Comparison of ENCODE assay signal across 21 mouse cellular contexts in genomic region chr8:118683386-118683785, GRCm38 (mm10).
A peak's percentile ranks its signal among the peaks of the same experiment; 100 is the strongest.
DNase-seq lines count a peak whose midpoint lies in the region; ATAC-seq and TF ChIP-seq lines count a peak whose summit lies in the region.
"Had no signal": no experiment of that assay in that cellular context is flagged by ENCODE, and none has a peak within 500 bp of the region (broad histone marks: within the 10 kb centered on the region; RNA-seq: fewer than 3 reads in every experiment).

No protein-coding gene starts in this region.

- H3K9me3 ChIP-seq in hindbrain, postnatal 0 days (ENCODE audit: low read length) = no peaks in the 10 kb centered on the region
- H3K9me3 ChIP-seq in hindbrain, embryonic 10.5 days = no peaks in the 10 kb centered on the region
- H3K9me3 ChIP-seq in forebrain, embryonic 16.5 days (ENCODE audit: control insufficient read depth, low read length) = no peaks in the 10 kb centered on the region
- H3K9me3 ChIP-seq: embryonic facial prominence, embryonic 15.5 days; heart, embryonic 10.5 days; hindbrain, embryonic 13.5 days; intestine, embryonic 15.5 days had no signal

- H3K9ac ChIP-seq in hindbrain, postnatal 0 days (replicated peaks; ENCODE audit: low read length) = no peak overlapping the region
- H3K9ac ChIP-seq in forebrain, embryonic 16.5 days (replicated peaks; ENCODE audit: low read depth, low read length) = no peak overlapping the region
- H3K9ac ChIP-seq: embryonic facial prominence, embryonic 15.5 days; hindbrain, embryonic 13.5 days; intestine, embryonic 15.5 days had no signal

- H3K4me1 ChIP-seq in hindbrain, postnatal 0 days (ENCODE audit: insufficient read depth, low read length) = no peaks in the 10 kb centered on the region
- H3K4me1 ChIP-seq in hindbrain, embryonic 10.5 days (replicated peaks) = no peaks in the 10 kb centered on the region
- H3K4me1 ChIP-seq in forebrain, embryonic 16.5 days (replicated peaks; ENCODE audit: control insufficient read depth, insufficient read depth, low read length) = peaks cover 8% of the 10 kb centered on the region
- H3K4me1 ChIP-seq: embryonic facial prominence, embryonic 15.5 days; hindbrain, embryonic 13.5 days; intestine, embryonic 15.5 days had no signal

- no peak overlapping the region for H3K27ac ChIP-seq in hindbrain, postnatal 0 days
- H3K27ac ChIP-seq in hindbrain, embryonic 10.5 days = no peak overlapping the region
- no peak overlapping the region for H3K27ac ChIP-seq in forebrain, embryonic 16.5 days (ENCODE audit: low read length)
- H3K27ac ChIP-seq: embryonic facial prominence, embryonic 15.5 days; heart, embryonic 10.5 days; hindbrain, embryonic 13.5 days; intestine, embryonic 15.5 days had no signal

- TF ChIP-seq CTCF in hindbrain, postnatal 0 days (IDR thresholded peaks at IDR 0.05; ENCODE audit: low read depth) = no peak
- TF ChIP-seq CTCF in brain, embryonic 14.5 days (IDR thresholded peaks at IDR 0.05; ENCODE audit: borderline replicate concordance, extremely low read depth, insufficient read depth, insufficient read length) = no peak

- no peak for TF ChIP-seq POLR2A in brain, embryonic 14.5 days (IDR thresholded peaks at IDR 0.05; ENCODE audit: borderline replicate concordance, extremely low read depth, insufficient read depth, insufficient read length, poor library complexity, severe bottlenecking)

- WGBS in hindbrain, postnatal 0 days = 43% methylated on average over 3 of the region's 3 CpGs
- WGBS in hindbrain, embryonic 10.5 days = 72% methylated on average over 3 of the region's 3 CpGs
- 12% methylated on average over 3 of the region's 3 CpGs for WGBS in forebrain, embryonic 16.5 days

- peak; percentile 9 for DNase-seq in hindbrain, postnatal 0 days (ENCODE audit: low spot score)
- no peak for DNase-seq in hindbrain, embryonic 10.5 days (ENCODE audit: low spot score)
- DNase-seq in brain, embryonic 14.5 days (ENCODE audit: low read depth) = peak; percentile 63
- DNase-seq in cerebellum, postnatal 4 days (ENCODE audit: low spot score in 2 of 2) = no peak
- no peak for DNase-seq in cerebellum, adult 18-20 months
- DNase-seq: adrenal gland, adult 8-10 months; cerebellum, adult 11-12 months; cerebellum, adult 9-11 months; cerebellum, postnatal 36 days; embryo, embryonic 11 days; heart, adult 18-20 months; heart, postnatal 10 days; heart, postnatal 4 days; kidney, adult 18-20 months had no signal

- no peaks in the 10 kb centered on the region for H3K27me3 ChIP-seq in hindbrain, postnatal 0 days (ENCODE audit: insufficient read depth, low read length)
- no peaks in the 10 kb centered on the region for H3K27me3 ChIP-seq in hindbrain, embryonic 10.5 days (ENCODE audit: insufficient read depth, poor library complexity, severe bottlenecking)
- no peaks in the 10 kb centered on the region for H3K27me3 ChIP-seq in forebrain, embryonic 16.5 days (replicated peaks; ENCODE audit: control insufficient read depth, insufficient read depth, low read length)
- H3K27me3 ChIP-seq: CH12.LX; embryonic facial prominence, embryonic 15.5 days; intestine, embryonic 15.5 days had no signal

- H3K4me2 ChIP-seq in hindbrain, postnatal 0 days (ENCODE audit: low read depth, low read length) = no peak overlapping the region
- no peak overlapping the region for H3K4me2 ChIP-seq in forebrain, embryonic 16.5 days (ENCODE audit: low read length)
- H3K4me2 ChIP-seq: embryonic facial prominence, embryonic 15.5 days; hindbrain, embryonic 13.5 days; intestine, embryonic 15.5 days had no signal

- no peak overlapping the region for H3K4me3 ChIP-seq in hindbrain, postnatal 0 days (ENCODE audit: low read length)
- H3K4me3 ChIP-seq in hindbrain, embryonic 10.5 days = no peak overlapping the region
- H3K4me3 ChIP-seq in forebrain, embryonic 16.5 days (replicated peaks; ENCODE audit: low read length) = no peak overlapping the region
- H3K4me3 ChIP-seq: embryonic facial prominence, embryonic 15.5 days; erythroblast, embryonic 14.5 days; heart, embryonic 10.5 days; hindbrain, embryonic 13.5 days; intestine, embryonic 15.5 days had no signal

- no peaks in the 10 kb centered on the region for H3K36me3 ChIP-seq in hindbrain, postnatal 0 days (ENCODE audit: insufficient read depth, low read length)
- H3K36me3 ChIP-seq in hindbrain, embryonic 10.5 days = no peaks in the 10 kb centered on the region
- H3K36me3 ChIP-seq in forebrain, embryonic 16.5 days (ENCODE audit: control insufficient read depth, insufficient read depth) = no peaks in the 10 kb centered on the region
- H3K36me3 ChIP-seq: embryonic facial prominence, embryonic 15.5 days; heart, embryonic 10.5 days; hindbrain, embryonic 13.5 days; intestine, embryonic 15.5 days had no signal

- no peak for ATAC-seq in hindbrain, postnatal 0 days
- peak; percentile 49; the same call in 1 of the 2 replicates for ATAC-seq in forebrain, embryonic 16.5 days
- ATAC-seq: intestine, embryonic 15.5 days had no signal

Comparison
In these comparisons a context has a peak if more than half of its experiments do, and no peak if none do; other contexts are left out.
1. DNase-seq: peak in hindbrain, postnatal 0 days (single experiment) and brain, embryonic 14.5 days (single experiment); none in hindbrain, embryonic 10.5 days (single experiment), cerebellum, postnatal 4 days (0 of 2) and cerebellum, adult 18-20 months (0 of 2).